Mouse (Mus musculus) testis, adult 2 months (tissue): ENCODE measurements around the gene Hoxa1.

Source experiments
- CTCF ChIP-seq: fragments of 200-500 bp; IDR thresholded peaks from 2 replicates; pipeline ENCODE4 v1.5.1; 2012; ENCODE audit warnings: low read depth, mild to moderate bottlenecking, inconsistent platforms, low read length, moderate library complexity; ENCODE audit not compliant: control insufficient read depth, insufficient read depth, insufficient replicate concordance
- POLR2A ChIP-seq: fragments of 200-500 bp; IDR thresholded peaks from 2 replicates; pipeline ENCODE4 v1.6.1; 2012; ENCODE audit warnings: low read depth, mild to moderate bottlenecking, inconsistent platforms, low read length, moderate library complexity; ENCODE audit not compliant: control insufficient read depth

DNA sequence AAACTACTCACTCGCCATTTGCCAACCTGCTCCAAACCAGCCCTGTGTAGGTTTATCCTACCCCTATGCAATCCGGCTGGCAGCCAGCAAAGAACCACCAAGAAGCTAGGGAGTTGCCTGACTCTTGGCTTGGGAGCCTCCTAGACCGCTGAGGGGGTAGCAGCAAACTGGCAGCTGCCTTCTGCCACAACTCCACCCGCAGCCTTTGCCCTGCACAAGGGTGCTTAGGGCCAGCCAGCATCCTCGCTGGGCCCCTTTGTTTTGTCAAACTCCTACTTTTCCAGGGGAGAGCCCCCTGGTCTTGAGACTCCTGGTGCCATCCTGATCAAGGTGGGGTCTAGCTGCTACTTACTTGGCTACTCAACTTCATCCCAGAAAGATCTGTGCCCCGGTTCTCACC is 26.6 kb upstream of the Hoxa1 start:
- no peak for TF ChIP-seq CTCF
- no peak for TF ChIP-seq POLR2A
